Mouse (Mus musculus): ENCODE data around the gene Loxl3.

The Loxl3 gene

GRCm38 (mm10) chr6:83023008-83023407 lies 11.0 kb upstream of the Loxl3 start:
- Histone ChIP-seq H3K9me3 (ENCODE audit: low read length) (peaks cover 3% of the 10 kb centered on the region; the same call in 1 of the 2 replicates), H3K36me3 (ENCODE audit: insufficient read depth, low read length) (no peaks in the 10 kb centered on the region), H3K27me3 (ENCODE audit: insufficient read depth, low read length) (peaks cover 32% of the 10 kb centered on the region), H3K4me3 (replicated peaks; ENCODE audit: low read length) (no peak overlapping the region), H3K4me1 (replicated peaks; ENCODE audit: low read depth, low read length) (no peaks in the 10 kb centered on the region)
- TF ChIP-seq NANOG (IDR thresholded peaks at IDR 0.05; ENCODE audit: borderline replicate concordance, low read length), result no peak
- no peak for TF ChIP-seq CTCF (conservative IDR thresholded peaks at IDR 0.05; ENCODE audit: low read length)
- TF ChIP-seq POU5F1 (IDR thresholded peaks at IDR 0.05; ENCODE audit: borderline replicate concordance, low read length), result no peak

DNA sequence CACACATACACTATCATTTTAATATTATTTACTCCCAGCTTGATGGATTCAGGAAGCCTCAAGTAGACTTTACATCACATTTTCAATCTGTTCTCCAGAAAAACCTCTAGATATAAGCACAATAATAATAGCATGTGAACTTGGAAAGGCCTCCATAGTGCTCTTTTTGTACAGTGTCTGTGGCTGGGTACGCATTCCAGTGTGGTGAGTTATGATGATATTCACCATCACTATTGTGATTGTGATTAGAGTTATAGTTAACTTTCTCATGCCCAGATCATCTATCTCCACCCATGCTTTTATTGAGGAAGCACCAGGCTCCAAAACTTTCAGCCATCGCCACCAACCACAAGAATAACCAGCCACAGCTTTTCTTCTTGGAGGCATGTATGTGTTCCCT lies 10.2 kb upstream of the Loxl3 start:
- H3K27me3 ChIP-seq (ENCODE audit: insufficient read depth, low read length), result peaks cover 39% of the 10 kb centered on the region
- H3K4me3 ChIP-seq (replicated peaks; ENCODE audit: low read length), result no peak overlapping the region
- no peaks in the 10 kb centered on the region for H3K9me3 ChIP-seq (ENCODE audit: low read length)
- no peaks in the 10 kb centered on the region for H3K4me1 ChIP-seq (replicated peaks; ENCODE audit: low read depth, low read length)
- H3K36me3 ChIP-seq (ENCODE audit: insufficient read depth, low read length), result no peaks in the 10 kb centered on the region
- no peak for TF ChIP-seq CTCF (conservative IDR thresholded peaks at IDR 0.05; ENCODE audit: low read length)
- no peak for TF ChIP-seq POU5F1 (IDR thresholded peaks at IDR 0.05; ENCODE audit: borderline replicate concordance, low read length)
- no peak for TF ChIP-seq NANOG (IDR thresholded peaks at IDR 0.05; ENCODE audit: borderline replicate concordance, low read length)

DNA sequence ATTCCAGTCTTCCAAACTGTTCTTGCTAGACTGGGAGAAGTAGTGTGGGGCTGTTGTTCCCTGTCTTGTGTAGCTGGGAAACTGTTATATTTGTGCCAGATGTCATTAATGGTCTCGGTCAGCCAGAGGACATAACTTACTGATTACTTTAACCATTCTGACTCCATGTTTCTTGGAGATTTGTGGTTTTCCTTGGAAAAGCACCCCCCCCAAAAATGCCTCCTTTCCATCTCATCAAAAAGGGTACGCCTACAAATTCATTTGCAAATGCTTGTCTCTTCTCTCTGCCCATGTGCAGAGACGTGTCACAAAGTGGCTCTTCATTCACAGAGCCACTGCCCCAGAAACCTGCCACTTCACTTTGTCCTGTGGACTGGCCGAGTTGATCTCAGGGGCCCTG lies 9.6 kb upstream of the Loxl3 start:
- peaks cover under 1% of the 10 kb centered on the region for H3K4me1 ChIP-seq (replicated peaks; ENCODE audit: low read depth, low read length)
- peaks cover 45% of the 10 kb centered on the region for H3K27me3 ChIP-seq (ENCODE audit: insufficient read depth, low read length)
- no peaks in the 10 kb centered on the region for H3K9me3 ChIP-seq (ENCODE audit: low read length)
- H3K4me3 ChIP-seq (replicated peaks; ENCODE audit: low read length), result no peak overlapping the region
- H3K36me3 ChIP-seq (ENCODE audit: insufficient read depth, low read length), result no peaks in the 10 kb centered on the region
- no peak for TF ChIP-seq CTCF (conservative IDR thresholded peaks at IDR 0.05; ENCODE audit: low read length)
- no peak for TF ChIP-seq NANOG (IDR thresholded peaks at IDR 0.05; ENCODE audit: borderline replicate concordance, low read length)
- TF ChIP-seq POU5F1 (IDR thresholded peaks at IDR 0.05; ENCODE audit: borderline replicate concordance, low read length), result no peak

- H3K36me3 ChIP-seq (ENCODE audit: insufficient read depth, low read length), result no peaks in the 10 kb centered on the region
- H3K9me3 ChIP-seq (ENCODE audit: low read length), result no peaks in the 10 kb centered on the region
- no peak overlapping the region for H3K4me3 ChIP-seq (replicated peaks; ENCODE audit: low read length)
- TF ChIP-seq NANOG (IDR thresholded peaks at IDR 0.05; ENCODE audit: borderline replicate concordance, low read length) (no peak), CTCF (conservative IDR thresholded peaks at IDR 0.05; ENCODE audit: low read length) (no peak), POU5F1 (IDR thresholded peaks at IDR 0.05; ENCODE audit: borderline replicate concordance, low read length) (no peak)
- H3K4me1 ChIP-seq (replicated peaks; ENCODE audit: low read depth, low read length), result peaks cover 9% of the 10 kb centered on the region
- peaks cover 53% of the 10 kb centered on the region for H3K27me3 ChIP-seq (ENCODE audit: insufficient read depth, low read length)
Measured at GRCm38 (mm10) chr6:83025221-83025620, 8.8 kb upstream of the Loxl3 start.

DNA sequence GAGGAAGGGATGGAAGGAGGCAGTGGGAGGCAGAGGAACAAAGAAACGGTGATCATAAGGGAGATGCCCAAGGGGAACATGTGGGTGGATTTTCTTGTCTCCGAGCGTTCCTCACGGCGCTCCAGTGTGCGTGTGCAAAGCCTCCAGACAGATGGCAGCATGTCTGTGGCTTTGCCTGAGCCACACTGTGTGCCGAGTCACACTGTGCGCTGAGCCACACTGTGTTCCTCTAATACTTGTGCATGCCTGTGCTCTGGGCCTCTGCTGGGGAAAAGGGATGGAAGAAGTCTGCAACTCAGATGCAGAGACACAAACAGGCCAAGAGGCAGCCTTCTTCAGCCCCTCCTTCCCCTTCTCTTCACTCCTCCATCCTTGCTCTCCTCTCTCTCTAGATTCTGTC lies 6.7 kb upstream of the Loxl3 start:
- H3K4me1 ChIP-seq (replicated peaks; ENCODE audit: low read depth, low read length), result peaks cover 29% of the 10 kb centered on the region
- no peak overlapping the region for H3K4me3 ChIP-seq (replicated peaks; ENCODE audit: low read length)
- H3K27me3 ChIP-seq (ENCODE audit: insufficient read depth, low read length), result peaks cover 68% of the 10 kb centered on the region
- TF ChIP-seq NANOG (IDR thresholded peaks at IDR 0.05; ENCODE audit: borderline replicate concordance, low read length) (no peak), POU5F1 (IDR thresholded peaks at IDR 0.05; ENCODE audit: borderline replicate concordance, low read length) (no peak), CTCF (conservative IDR thresholded peaks at IDR 0.05; ENCODE audit: low read length) (no peak)
- H3K36me3 ChIP-seq (ENCODE audit: insufficient read depth, low read length), result no peaks in the 10 kb centered on the region
- no peaks in the 10 kb centered on the region for H3K9me3 ChIP-seq (ENCODE audit: low read length)

- TF ChIP-seq CTCF (conservative IDR thresholded peaks at IDR 0.05; ENCODE audit: low read length) (no peak), NANOG (IDR thresholded peaks at IDR 0.05; ENCODE audit: borderline replicate concordance, low read length) (no peak), POU5F1 (IDR thresholded peaks at IDR 0.05; ENCODE audit: borderline replicate concordance, low read length) (no peak)
- peaks cover 72% of the 10 kb centered on the region for H3K27me3 ChIP-seq (ENCODE audit: insufficient read depth, low read length)
- H3K36me3 ChIP-seq (ENCODE audit: insufficient read depth, low read length), result no peaks in the 10 kb centered on the region
- H3K4me1 ChIP-seq (replicated peaks; ENCODE audit: low read depth, low read length), result peaks cover 33% of the 10 kb centered on the region
- H3K4me3 ChIP-seq (replicated peaks; ENCODE audit: low read length), result no peak overlapping the region
- H3K9me3 ChIP-seq (ENCODE audit: low read length), result no peaks in the 10 kb centered on the region
Measured at GRCm38 (mm10) chr6:83027706-83028105, 6.3 kb upstream of the Loxl3 start.

GRCm38 (mm10) chr6:83029777-83030176 lies 4.2 kb upstream of the Loxl3 start:
- Histone ChIP-seq H3K27me3 (ENCODE audit: insufficient read depth, low read length) (peaks cover 85% of the 10 kb centered on the region), H3K4me1 (replicated peaks; ENCODE audit: low read depth, low read length) (peaks cover 47% of the 10 kb centered on the region), H3K4me3 (replicated peaks; ENCODE audit: low read length) (no peak overlapping the region), H3K36me3 (ENCODE audit: insufficient read depth, low read length) (no peaks in the 10 kb centered on the region), H3K9me3 (ENCODE audit: low read length) (no peaks in the 10 kb centered on the region)
- no peak for TF ChIP-seq POU5F1 (IDR thresholded peaks at IDR 0.05; ENCODE audit: borderline replicate concordance, low read length)
- no peak for TF ChIP-seq CTCF (conservative IDR thresholded peaks at IDR 0.05; ENCODE audit: low read length)
- TF ChIP-seq NANOG (IDR thresholded peaks at IDR 0.05; ENCODE audit: borderline replicate concordance, low read length), result no peak

GRCm38 (mm10) chr6:83031111-83031510 lies 2.9 kb upstream of the Loxl3 start:
- Histone ChIP-seq H3K27me3 (ENCODE audit: insufficient read depth, low read length) (peaks cover 96% of the 10 kb centered on the region), H3K4me3 (replicated peaks; ENCODE audit: low read length) (peak overlapping the region; percentile 78; the same call in 1 of the 2 replicates), H3K4me1 (replicated peaks; ENCODE audit: low read depth, low read length) (peaks cover 47% of the 10 kb centered on the region), H3K9me3 (ENCODE audit: low read length) (no peaks in the 10 kb centered on the region), H3K36me3 (ENCODE audit: insufficient read depth, low read length) (no peaks in the 10 kb centered on the region)
- TF ChIP-seq CTCF (conservative IDR thresholded peaks at IDR 0.05; ENCODE audit: low read length), result no peak

GRCm38 (mm10) chr6:83031921-83032590 lies 1.9 kb upstream of the Loxl3 start:
- TF ChIP-seq NANOG (IDR thresholded peaks at IDR 0.05; ENCODE audit: borderline replicate concordance, low read length), result no peak
- TF ChIP-seq POU5F1 (IDR thresholded peaks at IDR 0.05; ENCODE audit: borderline replicate concordance, low read length), result no peak
- TF ChIP-seq CTCF (conservative IDR thresholded peaks at IDR 0.05; ENCODE audit: low read length), result no peak
- Histone ChIP-seq H3K4me1 (replicated peaks; ENCODE audit: low read depth, low read length) (peaks cover 47% of the 10 kb centered on the region), H3K9me3 (ENCODE audit: low read length) (no peaks in the 10 kb centered on the region), H3K4me3 (replicated peaks; ENCODE audit: low read length) (peak overlapping the region; percentile 78), H3K27me3 (ENCODE audit: insufficient read depth, low read length) (peaks cover 96% of the 10 kb centered on the region), H3K36me3 (ENCODE audit: insufficient read depth, low read length) (no peaks in the 10 kb centered on the region)

All from E14TG2a.4 (cell line).